Mouse (Mus musculus) limb, embryonic 14.5 days (tissue): Measurements from ENCODE around the gene Rpl6. TPM values are rescaled to one million over a fixed set of nuclear protein-coding genes. Genes with fewer than 3 reads are reported as not detected.

Experiments
- ATAC-seq: fragments of 200-750 bp; cut with Nextera tagmentation; 2 replicates; pipeline ENCODE4 v1.8.0; 2017; ENCODE audit warnings: low read depth, moderate number of reproducible peaks, moderate TSS enrichment; ENCODE audit not compliant: low FRiP score
- DNase-seq: peaks from one replicate; pipeline ENCODE4 v3.0.0-alpha.2; 2015; ENCODE audit warnings: low spot score
- H3K27ac ChIP-seq: fragments of 300-500 bp; sonication (generic); replicated peaks from 2 replicates; pipeline ENCODE4 v1.5.1; 2014; ENCODE audit warnings: low read depth, mild to moderate bottlenecking, low read length, moderate library complexity, mixed read lengths
- H3K27me3 ChIP-seq: fragments of 300-500 bp; sonication (generic); 2 replicates; pipeline ENCODE4 v1.6.1; 2014; ENCODE audit warnings: low read length, mixed read lengths; ENCODE audit not compliant: control insufficient read depth, insufficient read depth
- H3K36me3 ChIP-seq: fragments of 300-500 bp; sonication (generic); 2 replicates; pipeline ENCODE4 v1.6.1; 2014; ENCODE audit warnings: mild to moderate bottlenecking, low read length, moderate library complexity, mixed read lengths; ENCODE audit not compliant: control insufficient read depth, insufficient read depth
- H3K4me1 ChIP-seq: fragments of 300-500 bp; sonication (generic); 2 replicates; pipeline ENCODE4 v1.6.1; 2014; ENCODE audit warnings: antibody characterized with exemption, low read length, mixed read lengths; ENCODE audit not compliant: control insufficient read depth, insufficient read depth
- H3K4me2 ChIP-seq: fragments of 300-500 bp; sonication (generic); replicated peaks from 2 replicates; pipeline ENCODE4 v1.6.1; 2014; ENCODE audit warnings: low read depth, mild to moderate bottlenecking, low read length, moderate library complexity; ENCODE audit not compliant: severe bottlenecking
- H3K4me3 ChIP-seq: fragments of 300-500 bp; sonication (generic); replicated peaks from 2 replicates; pipeline ENCODE4 v1.5.1; 2014; ENCODE audit warnings: low read length
- H3K9ac ChIP-seq: fragments of 300-500 bp; sonication (generic); 2 replicates; pipeline ENCODE4 v1.6.1; 2014; ENCODE audit warnings: mild to moderate bottlenecking, low read depth, low read length, moderate library complexity; ENCODE audit not compliant: severe bottlenecking
- H3K9me3 ChIP-seq: fragments of 300-500 bp; sonication (generic); 2 replicates; pipeline ENCODE4 v1.6.1; 2016; ENCODE audit warnings: low read length; ENCODE audit not compliant: control insufficient read depth
- POLR2A ChIP-seq: fragments of 200-500 bp; IDR thresholded peaks from 2 replicates; pipeline ENCODE4 v1.8.0; 2012; ENCODE audit warnings: inconsistent platforms, mild to moderate bottlenecking, moderate library complexity, borderline replicate concordance; ENCODE audit not compliant: insufficient read depth, insufficient read length; ENCODE audit errors: extremely low read depth
- WGBS: fragments of 180-500 bp; shearing (Covaris S2); extraction: QIAGEN DNeasy Blood & Tissue Kit; methylation state at CpG from one replicate; pipeline ENCODE4 v1.1.7; 2014; 5-methylcytosine and 5-hydroxymethylcytosine counted together
- polyA plus RNA-seq, 2 experiments: library from polyadenylated mRNA; depleted of rRNA in 1 of 2; stranded (reverse) in 1 of 2; unstranded in 1 of 2; fragments of >200 nt; fragmentation: Nextera tagmentation in 1 of 2; extraction: Ambion mirVana in 1 of 2; gene quantifications; 2 replicates each; pipeline versions ENCODE4 v1.2.1 to v1.2.3; 2012 to 2014

Rpl6 gene
- polyA plus RNA-seq, 2 experiments: 712 to 1,086 TPM

GRCm38 (mm10) chr5:121242261-121242660 is 38.0 kb downstream of the Rpl6 start:
- Histone ChIP-seq H3K4me2 (no peak overlapping the region), H3K27me3 (no peaks in the 10 kb centered on the region), H3K4me3 (no peak overlapping the region), H3K9me3 (no peaks in the 10 kb centered on the region), H3K9ac (no peak overlapping the region), H3K4me1 (no peaks in the 10 kb centered on the region), H3K27ac (no peak overlapping the region), H3K36me3 (no peaks in the 10 kb centered on the region)
- ATAC-seq: no peak
- WGBS: 38% methylated on average over 1 of the region's 1 CpGs
- no peak for DNase-seq
- TF ChIP-seq POLR2A: no peak

- no peak for TF ChIP-seq POLR2A
- H3K27ac ChIP-seq: no peak overlapping the region
- no peaks in the 10 kb centered on the region for H3K27me3 ChIP-seq
- no peaks in the 10 kb centered on the region for H3K9me3 ChIP-seq
- ATAC-seq (no peak), DNase-seq (no peak)
- no peak overlapping the region for H3K4me2 ChIP-seq
- no peak overlapping the region for H3K9ac ChIP-seq
- no peaks in the 10 kb centered on the region for H3K4me1 ChIP-seq
- no peaks in the 10 kb centered on the region for H3K36me3 ChIP-seq
- WGBS: 93% methylated on average over 1 of the region's 1 CpGs
- no peak overlapping the region for H3K4me3 ChIP-seq
Observed at GRCm38 (mm10) chr5:121242701-121243100, 38.4 kb downstream of the Rpl6 start.

- 100% methylated on average over 1 of the region's 1 CpGs for WGBS
- no peak overlapping the region for H3K27ac ChIP-seq
- no peaks in the 10 kb centered on the region for H3K27me3 ChIP-seq
- H3K4me2 ChIP-seq: no peak overlapping the region
- ATAC-seq: no peak
- DNase-seq: no peak
- no peaks in the 10 kb centered on the region for H3K4me1 ChIP-seq
- no peaks in the 10 kb centered on the region for H3K9me3 ChIP-seq
- H3K9ac ChIP-seq: no peak overlapping the region
- no peak for TF ChIP-seq POLR2A
- H3K4me3 ChIP-seq: no peak overlapping the region
- H3K36me3 ChIP-seq: no peaks in the 10 kb centered on the region
Observed at GRCm38 (mm10) chr5:121243676-121244364, 39.5 kb downstream of the Rpl6 start.

GRCm38 (mm10) chr5:121244365-121244731 is 40.1 kb downstream of the Rpl6 start:
- no peak overlapping the region for H3K27ac ChIP-seq
- ATAC-seq (no peak), DNase-seq (no peak)
- H3K4me1 ChIP-seq: no peaks in the 10 kb centered on the region
- H3K9ac ChIP-seq: no peak overlapping the region
- H3K36me3 ChIP-seq: no peaks in the 10 kb centered on the region
- no peak overlapping the region for H3K4me3 ChIP-seq
- 89% methylated on average over 5 of the region's 5 CpGs for WGBS
- no peaks in the 10 kb centered on the region for H3K9me3 ChIP-seq
- H3K27me3 ChIP-seq: no peaks in the 10 kb centered on the region
- H3K4me2 ChIP-seq: no peak overlapping the region
- TF ChIP-seq POLR2A: no peak

- no peak for DNase-seq
- Histone ChIP-seq H3K36me3 (no peaks in the 10 kb centered on the region), H3K27me3 (no peaks in the 10 kb centered on the region), H3K27ac (no peak overlapping the region), H3K9me3 (no peaks in the 10 kb centered on the region), H3K9ac (no peak overlapping the region), H3K4me3 (no peak overlapping the region), H3K4me1 (no peaks in the 10 kb centered on the region), H3K4me2 (no peak overlapping the region)
- ATAC-seq: no peak
- WGBS: 83% methylated on average over 7 of the region's 7 CpGs
- no peak for TF ChIP-seq POLR2A
Observed at GRCm38 (mm10) chr5:121245201-121245600, 40.9 kb downstream of the Rpl6 start.
